Mouse (Mus musculus) Muller cell, postnatal 12 days (primary cell): ENCODE results near the gene Ahnak2.
A peak's percentile ranks its signal among the peaks of the same experiment; 100 is the strongest.

Experiments
- DNase-seq: peaks from one replicate; pipeline ENCODE4 v3.0.0-alpha.2; 2015; ENCODE audit errors: inconsistent ontology term

Gene Ahnak2

DNA sequence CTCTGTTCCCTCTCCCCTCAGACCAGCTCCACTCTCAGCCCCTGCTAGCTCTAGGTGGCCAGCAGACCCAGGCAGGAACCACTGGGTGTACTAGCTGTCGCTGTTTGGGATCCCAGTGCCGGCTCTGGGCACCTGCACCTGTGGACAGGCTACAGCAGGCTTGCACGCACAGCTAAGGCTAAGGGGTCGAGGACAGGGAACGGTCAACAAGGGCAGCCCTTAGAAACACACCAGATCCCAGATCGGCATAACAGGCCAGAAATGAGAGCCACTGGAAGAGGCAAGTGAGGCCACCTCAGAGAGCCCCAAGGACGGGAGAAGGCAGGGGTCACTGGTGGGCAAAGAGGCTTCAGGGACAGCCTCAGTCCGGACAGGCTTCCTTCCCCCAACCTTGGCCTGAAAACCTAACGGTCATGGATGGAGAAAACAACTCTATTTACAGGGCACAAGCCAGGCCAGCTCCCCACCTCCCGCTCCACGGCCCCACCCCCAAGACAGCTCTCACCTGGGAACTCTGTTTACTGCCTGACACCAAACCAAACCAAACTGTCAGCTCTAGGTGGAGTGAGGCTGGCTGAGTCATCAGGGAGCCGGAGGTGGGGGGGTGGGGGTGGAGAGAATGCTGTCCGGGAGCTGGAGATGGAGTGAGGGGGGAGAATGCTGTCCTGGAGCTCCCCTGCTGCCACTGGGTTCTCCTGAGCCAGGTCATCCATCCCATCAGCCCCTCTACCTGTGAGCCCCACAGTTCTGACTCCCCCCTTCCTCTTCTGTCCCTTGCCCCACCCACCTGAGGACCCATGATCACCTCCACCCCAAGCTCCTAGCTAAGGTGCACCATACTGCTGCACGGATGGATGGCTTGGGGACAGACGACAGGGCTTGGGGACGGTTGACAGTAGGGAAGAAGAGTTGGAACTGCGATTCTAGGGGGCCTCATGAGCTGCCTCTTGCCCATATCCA, 5.6 kb downstream of the Ahnak2 start:
- peak; percentile 74 for DNase-seq

DNA sequence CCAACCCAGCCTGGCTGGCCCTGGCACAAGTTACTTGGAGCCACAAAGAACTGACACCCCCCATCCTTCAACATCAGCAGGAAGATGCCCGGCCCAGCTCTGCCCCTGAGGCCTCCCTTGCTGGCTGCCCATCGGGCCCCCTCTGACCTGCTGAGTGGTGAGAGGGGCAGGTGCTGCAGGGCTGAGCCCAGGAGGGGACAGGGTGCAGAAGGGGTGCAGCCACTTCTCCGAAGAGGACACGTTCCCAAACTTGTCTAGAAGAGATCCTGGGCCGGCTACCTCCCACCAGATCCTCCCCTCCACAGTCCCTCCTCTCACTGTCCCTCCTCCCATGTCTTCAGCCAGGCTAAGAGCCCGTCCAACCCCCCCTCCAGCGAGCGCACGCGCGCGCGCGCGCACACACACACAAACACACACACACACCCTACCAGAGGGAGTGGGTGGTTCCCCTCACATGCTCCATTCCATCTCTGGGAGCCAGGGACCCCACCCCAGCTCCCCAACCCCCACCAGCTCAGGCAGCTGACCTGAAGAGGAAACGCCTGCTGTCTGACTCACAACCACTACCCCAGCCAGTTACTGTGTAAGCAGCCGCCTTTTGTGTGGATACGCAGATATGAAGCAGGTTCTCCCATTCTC, 6.9 kb downstream of the Ahnak2 start:
- peak; percentile 84 for DNase-seq

DNA sequence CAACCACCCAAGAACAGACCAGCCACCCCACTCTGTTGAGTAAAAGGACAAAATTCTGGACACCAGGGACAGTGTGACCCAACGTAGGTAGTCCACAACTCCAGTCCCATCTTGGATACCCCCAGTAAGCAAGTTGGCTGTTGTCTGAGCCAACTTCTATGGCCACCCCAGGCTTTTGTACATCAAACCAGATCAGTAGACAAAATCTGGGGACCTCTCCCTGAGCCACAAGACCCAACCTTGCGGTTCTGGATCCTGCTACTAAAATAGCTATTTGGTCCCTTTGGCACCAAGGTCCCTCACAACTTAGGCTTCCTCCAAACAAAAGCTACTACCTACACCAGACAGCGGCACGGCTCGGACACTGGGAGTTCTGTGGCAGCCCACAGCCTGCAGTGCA, 7.5 kb downstream of the Ahnak2 start:
- DNase-seq: no peak

DNA sequence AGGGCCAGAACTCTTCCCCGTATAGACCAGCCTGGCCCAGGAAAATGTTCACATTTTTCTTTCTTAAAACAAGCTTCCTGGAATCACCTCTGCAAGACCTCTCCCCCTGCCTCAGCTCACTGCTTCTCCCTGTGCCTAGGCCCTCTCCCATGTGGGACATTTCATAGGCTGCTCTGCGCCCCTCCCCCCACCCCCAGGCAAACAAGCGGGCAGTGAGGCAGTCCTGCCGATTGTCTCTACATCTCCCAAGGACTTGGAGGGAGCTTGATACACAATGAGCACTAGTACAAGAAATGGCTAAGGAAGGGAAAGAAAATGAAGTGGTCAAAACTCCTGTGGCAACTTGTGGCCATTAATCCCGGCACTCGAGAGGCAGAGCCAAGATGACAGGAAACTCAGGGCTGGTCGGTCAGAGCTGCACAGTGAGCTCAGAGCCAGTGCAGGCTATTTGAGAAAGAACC, 8.1 kb downstream of the Ahnak2 start:
- DNase-seq: peak; percentile 37

DNA sequence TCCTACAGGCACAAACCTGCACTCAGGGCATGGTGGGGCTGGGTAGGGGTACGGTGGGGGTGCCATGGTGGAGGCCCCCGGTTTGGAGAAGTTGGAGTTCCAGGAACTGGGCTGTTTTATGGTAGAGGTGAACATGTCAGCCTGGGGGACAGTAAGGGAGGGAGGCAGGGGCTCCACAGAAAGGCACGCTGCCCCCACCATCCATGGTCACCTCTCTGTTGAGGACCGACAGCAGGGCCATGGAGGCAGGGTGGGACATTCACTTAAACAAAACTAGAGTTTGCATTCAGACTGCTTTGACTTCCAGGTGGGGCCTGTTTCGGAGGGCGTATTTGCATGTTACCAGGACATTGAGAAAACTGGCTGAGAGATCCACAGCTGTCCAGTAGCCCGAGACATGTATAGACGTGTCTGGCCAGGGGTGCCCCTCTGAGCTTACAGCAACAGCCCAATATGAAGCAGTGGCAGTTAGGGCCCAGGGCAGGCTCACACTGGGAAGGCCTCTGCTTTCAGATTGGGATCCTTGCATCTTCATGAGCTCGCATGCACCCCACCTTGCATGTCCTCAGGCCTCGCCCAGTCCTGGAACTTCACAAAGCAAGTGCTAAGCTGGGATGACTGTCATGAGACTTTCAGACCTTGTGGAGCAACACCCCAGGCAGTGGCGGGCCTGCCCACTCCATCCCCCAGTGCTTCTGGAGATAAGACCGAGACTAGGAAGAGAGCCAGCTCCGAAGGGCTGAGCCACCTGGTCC, 8.7 kb downstream of the Ahnak2 start:
- peak; percentile 63 for DNase-seq

DNA sequence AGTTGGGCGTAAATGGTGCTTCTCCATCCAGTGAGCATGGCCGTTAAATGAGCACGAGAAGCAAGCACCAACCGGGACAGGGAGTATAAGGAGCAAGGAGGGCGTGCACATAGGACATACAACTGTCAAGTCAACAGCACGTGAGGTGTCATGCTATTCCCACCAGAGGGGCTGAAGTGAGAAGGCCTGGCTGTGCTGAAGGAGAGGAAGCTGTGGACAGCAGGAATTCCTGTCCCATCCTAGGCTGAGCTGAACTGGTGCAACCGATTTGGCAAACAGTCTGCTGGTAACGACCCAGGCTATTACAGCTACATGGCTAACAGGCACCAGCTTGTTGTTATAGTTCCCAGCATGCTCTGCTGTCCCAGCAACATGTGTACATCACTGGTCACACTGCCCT, 11.4 kb downstream of the Ahnak2 start:
- DNase-seq: no peak

DNA sequence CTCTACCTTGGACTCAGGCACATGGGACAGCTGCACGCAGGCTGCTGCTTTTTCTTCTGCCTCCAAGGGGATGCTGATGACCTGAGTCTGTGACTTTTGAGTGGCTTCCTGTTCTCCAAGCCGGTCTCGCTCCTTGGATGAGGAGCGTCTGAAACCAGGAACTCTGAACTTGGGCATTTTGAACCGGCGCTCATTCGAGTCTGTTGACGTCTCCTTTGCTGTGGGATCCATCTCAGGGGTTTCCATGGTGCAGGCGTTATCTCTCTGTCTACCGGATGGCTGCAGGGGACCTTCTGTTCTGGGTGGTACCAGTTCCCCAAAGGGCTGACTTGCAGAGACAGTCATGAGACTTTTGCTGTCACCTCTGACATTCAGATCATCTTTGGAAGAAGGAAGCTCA, 28.0 kb downstream of the Ahnak2 start:
- no peak for DNase-seq

DNA sequence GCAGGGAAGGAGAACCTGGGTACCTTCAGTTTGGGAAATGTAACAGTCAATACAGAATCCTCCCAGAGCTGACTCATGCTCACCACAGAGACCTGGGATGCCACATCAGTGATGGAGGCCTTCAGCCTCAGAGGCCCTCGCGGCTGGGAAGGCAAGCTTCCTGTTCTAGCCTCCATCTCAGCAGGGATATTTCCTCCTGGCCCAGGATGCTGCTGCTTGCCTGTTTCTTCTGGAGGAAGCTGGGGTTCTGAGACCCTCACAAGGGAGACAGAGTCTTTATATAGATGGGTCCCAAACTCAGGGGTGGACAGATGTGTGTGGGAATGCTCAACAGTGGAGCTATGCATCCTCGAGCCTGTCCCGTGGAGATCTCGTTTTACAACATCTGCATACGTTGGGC, 28.4 kb downstream of the Ahnak2 start:
- DNase-seq: no peak

DNA sequence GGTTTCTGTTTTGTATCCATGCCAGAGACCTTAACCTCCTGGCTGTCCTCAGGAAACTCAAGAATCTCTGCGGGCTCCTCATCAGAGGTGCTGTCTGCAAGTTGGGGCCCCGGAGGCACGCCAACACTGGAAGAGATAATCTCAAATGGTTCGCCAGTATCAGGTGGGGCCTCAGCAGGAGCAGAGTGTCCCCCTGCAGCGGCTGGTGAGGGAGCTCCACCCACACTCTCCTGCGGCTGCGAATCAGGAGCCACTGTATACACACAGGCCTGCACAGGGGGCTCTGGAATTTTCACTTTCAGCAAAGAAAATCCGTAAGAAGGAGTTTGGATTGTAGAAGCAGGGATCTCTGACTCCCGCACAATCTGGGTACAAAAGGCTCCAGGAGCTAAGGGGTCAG, 29.1 kb downstream of the Ahnak2 start:
- DNase-seq: no peak

DNA sequence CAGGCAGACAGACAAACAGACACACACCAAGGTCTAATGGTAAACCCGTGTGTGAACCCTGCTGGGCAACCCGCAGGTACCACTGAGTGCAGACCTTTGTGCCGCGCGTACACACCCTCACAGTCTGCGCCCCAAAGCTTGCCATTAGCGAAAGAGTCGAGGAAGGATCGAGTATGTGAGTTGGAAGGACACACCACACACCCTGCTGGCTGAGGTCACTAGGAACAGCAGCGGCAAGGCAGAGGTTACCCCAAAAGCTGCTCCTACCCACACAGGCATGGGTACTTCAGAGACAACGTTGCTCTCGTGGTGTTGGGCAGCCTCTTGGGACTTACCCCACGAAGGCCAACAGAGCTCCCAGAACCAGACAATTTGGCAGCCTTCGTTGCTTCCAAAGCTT, 30.2 kb downstream of the Ahnak2 start:
- DNase-seq: no peak

DNA sequence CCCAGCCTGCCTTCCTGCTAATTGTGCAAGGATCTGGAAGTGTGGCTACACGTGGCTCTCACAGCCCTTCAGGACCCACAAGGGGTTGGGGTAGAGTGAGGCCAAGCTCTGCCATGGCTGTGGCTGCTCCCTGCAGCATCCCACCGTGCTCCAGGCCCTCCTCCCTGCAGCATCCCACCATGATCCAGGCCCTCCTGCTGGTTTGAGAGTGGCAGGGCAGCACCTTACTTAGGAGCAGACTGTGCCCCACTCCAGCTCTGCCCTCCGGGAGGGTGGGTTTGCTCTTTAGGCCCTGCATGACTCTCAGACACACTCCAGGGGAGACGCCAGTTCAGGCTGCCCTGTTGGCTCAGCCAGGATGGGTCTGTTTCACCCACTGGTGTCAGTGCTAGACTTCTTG, 32.1 kb downstream of the Ahnak2 start:
- no peak for DNase-seq

DNA sequence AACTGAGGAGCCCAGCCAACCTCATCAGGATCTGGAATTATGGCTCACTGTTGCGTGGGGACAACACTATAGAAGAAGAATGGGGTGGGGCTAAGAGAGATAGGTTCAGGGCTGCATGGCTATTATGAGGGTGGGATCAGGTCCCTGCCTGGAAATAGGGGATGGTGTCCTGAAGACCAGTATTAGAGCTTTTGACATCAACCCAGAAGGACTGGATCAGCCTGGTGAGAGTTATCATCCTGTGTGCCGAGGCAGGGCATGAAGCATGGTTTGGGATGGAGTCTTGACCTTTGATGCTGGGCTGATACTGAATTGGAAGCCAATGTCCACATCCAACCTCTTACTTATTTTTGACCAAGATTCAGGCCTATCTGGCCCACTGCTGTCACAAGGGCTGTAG, 32.7 kb downstream of the Ahnak2 start:
- DNase-seq: no peak

DNA sequence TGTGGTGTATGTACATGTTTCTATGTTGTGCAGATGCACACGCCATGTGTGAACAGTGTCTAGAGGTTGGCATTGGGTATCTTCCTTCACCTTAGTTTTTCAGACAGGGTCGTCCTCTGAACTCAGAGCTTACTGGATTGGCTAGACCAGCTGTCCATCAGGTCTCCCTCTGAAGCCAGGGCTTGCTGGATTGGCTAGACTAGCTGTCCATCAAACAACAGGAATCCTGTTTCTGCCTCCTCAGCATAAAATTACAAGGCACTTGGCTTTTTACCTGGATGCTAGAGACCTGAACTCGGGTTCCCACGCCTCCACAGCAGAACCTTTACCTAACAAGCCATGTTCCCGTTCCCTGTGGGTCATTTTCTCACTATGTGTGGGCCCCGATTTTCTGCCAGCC, 33.4 kb downstream of the Ahnak2 start:
- no peak for DNase-seq

DNA sequence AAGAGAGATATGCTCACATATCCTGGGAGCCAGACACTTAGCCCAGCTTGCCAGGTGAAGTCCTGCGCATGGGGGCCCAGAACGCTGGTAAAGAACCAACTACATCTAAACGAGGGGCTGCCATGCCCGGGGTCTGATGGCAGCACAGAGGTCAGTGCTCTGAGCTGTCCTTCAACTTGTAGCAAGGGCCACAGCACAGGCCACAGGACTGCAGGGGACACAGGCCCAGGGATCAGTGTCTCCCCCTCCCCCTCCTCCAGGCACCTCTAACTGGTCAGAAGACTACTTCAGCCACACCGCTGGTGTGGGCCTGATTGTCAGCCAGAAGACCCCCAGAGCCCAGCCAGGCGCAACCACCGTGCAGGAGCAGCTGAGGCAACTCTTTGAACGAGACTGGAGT, 34.3 kb downstream of the Ahnak2 start:
- DNase-seq: no peak

DNA sequence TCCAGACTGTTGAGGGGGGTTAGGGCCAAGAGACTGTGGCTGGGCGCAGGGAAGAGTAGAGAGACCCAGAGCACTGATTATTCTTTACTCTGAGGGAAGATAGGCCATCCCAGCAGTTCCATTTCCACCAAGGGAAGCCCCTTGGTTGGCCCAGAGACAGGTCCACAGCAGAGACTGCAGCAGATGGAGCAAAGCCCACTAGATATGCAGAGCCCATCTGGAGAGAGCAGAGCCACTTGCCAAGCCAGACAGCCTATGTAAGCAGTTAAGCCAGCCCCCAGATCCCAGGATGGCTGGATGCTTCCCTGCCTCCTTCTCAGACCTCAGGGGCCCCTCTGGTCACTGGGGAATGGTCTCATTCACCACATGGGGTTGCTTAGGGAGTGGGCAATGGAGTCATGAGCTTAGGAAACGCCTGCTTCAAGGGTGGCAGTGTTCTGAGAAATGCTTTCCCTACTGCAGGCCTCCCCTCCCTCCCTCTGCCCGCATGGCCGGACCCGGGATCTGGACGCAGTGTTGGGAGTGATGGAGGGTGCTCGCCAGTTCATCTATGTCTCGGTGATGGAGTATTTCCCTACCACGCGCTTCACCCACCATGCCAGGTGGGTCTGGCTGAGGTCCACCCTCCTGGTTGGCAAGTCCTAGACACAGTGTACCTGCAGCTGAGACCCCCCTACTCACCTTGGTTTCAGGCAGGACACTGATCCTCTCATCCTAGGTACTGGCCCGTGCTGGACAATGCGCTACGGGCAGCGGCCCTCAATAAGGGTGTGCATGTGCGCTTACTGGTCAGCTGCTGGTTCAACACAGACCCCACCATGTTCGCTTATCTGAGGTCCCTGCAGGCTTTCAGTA, 35.2 kb downstream of the Ahnak2 start:
- DNase-seq: no peak

DNA sequence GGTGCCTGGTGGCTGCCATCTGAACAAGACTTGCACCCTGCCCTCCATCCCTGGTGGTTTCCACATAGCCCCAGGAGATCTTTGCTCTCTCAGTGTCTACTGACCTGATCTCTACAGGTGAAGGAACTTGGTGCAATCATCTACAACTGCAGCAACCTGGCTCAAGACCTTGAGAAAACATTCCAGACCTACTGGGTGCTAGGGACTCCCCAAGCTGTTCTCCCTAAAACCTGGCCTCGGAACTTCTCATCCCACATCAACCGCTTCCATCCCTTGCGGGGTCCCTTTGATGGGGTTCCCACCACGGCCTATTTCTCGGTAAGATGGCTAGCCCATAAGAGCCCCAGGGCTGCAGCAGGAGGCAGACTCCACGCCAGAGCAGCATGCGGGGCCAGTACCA, 35.9 kb downstream of the Ahnak2 start:
- DNase-seq: no peak

DNA sequence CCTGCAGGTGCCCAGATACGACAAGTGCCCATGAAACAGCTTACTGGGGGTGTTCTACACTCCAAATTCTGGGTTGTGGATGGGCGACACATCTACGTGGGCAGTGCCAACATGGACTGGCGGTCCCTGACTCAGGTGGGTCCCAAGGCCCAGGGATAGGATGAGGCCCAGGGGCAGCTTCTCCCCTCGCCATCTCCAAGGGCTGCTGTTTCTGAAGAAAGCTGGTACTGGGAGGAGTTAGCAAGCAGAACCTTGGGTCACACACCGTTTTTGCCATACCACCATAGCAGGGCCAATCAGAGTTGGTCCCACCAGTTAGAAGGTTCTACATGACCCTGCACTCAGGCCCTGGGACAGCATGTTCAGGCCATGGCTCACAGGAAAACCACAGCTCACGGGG, 37.5 kb downstream of the Ahnak2 start:
- DNase-seq: no peak

DNA sequence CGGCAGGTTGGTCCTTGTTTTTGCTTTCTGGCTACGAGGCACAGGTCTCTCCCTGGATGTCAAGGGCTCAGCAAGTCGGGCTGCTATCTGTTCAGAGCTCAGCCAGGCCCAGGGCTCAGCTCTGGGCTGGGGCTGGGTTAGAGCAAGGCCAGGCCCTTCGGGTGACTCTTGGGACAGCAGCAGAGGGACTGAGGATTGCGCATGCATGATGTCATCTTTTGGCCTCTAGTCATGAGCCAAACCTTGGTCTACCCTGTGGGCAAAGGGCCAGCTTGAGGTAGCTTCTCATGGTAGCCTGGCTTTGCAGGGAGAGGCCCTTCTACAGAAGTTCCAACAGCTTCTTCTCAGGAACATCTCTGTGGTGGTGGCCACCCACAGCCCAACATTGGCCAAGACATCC, 38.3 kb downstream of the Ahnak2 start:
- no peak for DNase-seq

DNA sequence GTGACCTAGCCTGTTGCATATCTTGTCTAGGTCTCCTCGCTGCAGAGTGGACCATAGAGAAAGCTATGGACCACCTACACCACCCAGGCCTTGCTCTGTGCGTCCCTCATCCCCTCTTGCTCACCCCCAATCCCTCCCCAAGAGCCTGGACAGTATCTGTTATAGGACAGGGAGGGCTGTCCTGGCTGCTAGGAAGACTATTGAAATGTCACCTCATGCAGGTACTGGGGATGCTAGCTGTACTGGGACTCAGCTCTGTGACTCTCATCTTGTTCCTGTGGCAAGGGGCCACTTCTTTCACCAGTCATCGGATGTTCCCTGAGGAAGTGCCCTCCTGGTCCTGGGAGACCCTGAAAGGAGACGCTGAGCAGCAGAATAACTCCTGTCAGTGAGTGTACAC, 39.3 kb downstream of the Ahnak2 start:
- no peak for DNase-seq

DNA sequence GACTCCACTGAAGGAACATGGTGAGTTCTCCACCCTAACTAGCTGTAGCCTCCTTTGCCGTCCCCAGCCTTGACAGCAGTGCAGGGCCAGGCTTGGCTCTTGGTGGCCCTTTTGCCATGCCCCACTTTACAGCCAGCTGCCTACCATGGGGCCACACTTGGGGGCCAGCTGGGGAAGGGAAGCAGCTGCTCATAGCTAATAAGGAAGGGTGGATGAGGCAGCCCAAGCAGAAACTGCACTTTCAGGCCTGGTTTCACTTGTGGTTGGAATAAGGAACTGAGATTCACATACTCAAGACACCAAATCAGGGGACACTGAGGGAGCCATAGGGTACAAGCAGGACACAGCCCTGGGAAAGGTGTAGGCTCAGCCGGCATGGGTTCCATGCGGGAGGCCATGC, 40.4 kb downstream of the Ahnak2 start:
- no peak for DNase-seq

DNA sequence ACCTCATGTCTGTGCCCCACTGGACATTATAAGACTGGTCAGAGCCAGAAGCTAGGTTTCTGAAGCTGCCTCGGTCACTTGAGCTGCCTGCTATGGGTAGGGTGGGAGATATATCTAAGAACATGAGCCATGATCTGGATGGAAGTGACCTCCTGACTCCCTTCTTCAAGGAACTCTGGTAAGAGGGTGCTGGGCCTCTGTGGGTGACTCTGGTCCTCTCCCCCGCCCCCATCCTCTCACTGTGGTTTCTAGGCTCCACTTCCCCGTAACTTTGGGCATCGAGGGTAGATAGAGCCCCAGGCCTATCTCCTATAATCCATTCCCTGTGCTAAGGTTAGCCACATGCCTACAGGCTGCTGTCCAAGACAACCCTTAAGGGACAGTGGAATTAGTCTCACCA, 41.0 kb downstream of the Ahnak2 start:
- DNase-seq: no peak
